Comparison of ENCODE assay signal across 24 mouse cellular contexts in genomic region chr3:138546678-138547077, GRCm38 (mm10). TPM values are rescaled to one million over a fixed set of nuclear protein-coding genes. Genes with fewer than 3 reads are reported as not detected.
DNase-seq lines count a peak whose midpoint lies in the region; TF ChIP-seq lines count a peak whose summit lies in the region.
"Had no signal": no experiment of that assay in that cellular context is flagged by ENCODE, and none has a peak within 500 bp of the region (broad histone marks: within the 10 kb centered on the region; RNA-seq: fewer than 3 reads in every experiment).

No protein-coding gene starts in this region.

- intact Hi-C loops in left cerebral cortex, adult 2 months (cut with DNase I): no loop called here
- intact Hi-C loops in left cerebral cortex, postnatal 4 days (cut with DNase I): no loop called here

- TF ChIP-seq CTCF in left cerebral cortex, adult 2 months (IDR thresholded peaks at IDR 0.05): no peak
- no peak for TF ChIP-seq CTCF in CH12.LX (conservative IDR thresholded peaks at IDR 0.05 in 1 of 2, IDR thresholded peaks at IDR 0.05 in 1 of 2; ENCODE audit: low read depth in 2 of 2, low read length in 2 of 2)

- 94% methylated on average over 2 of the region's 2 CpGs for WGBS in midbrain, embryonic 10.5 days

- H3K4me1 ChIP-seq in CH12.LX (ENCODE audit: control insufficient read depth in 1 of 2, insufficient read depth in 2 of 2): peaks cover 13 to 48% of the 10 kb centered on the region in 2 experiments
- no peaks in the 10 kb centered on the region for H3K4me1 ChIP-seq in midbrain, embryonic 10.5 days
- H3K4me1 ChIP-seq: forebrain, embryonic 10.5 days; hindbrain, embryonic 10.5 days had no signal

- no peaks in the 10 kb centered on the region for H3K27me3 ChIP-seq in CH12.LX (replicated peaks)
- H3K27me3 ChIP-seq in midbrain, embryonic 10.5 days (ENCODE audit: low read depth, poor library complexity, severe bottlenecking): no peaks in the 10 kb centered on the region
- H3K27me3 ChIP-seq: embryonic facial prominence, embryonic 13.5 days; forebrain, embryonic 13.5 days; heart, embryonic 12.5 days; heart, embryonic 15.5 days; hindbrain, embryonic 13.5 days had no signal

- no peak overlapping the region for H3K4me3 ChIP-seq in left cerebral cortex, adult 2 months
- H3K4me3 ChIP-seq in CH12.LX (replicated peaks in 1 of 3; ENCODE audit: low read depth in 2 of 3, low read length in 2 of 3, poor library complexity in 1 of 3): no peak overlapping the region
- H3K4me3 ChIP-seq in midbrain, embryonic 10.5 days: no peak overlapping the region
- H3K4me3 ChIP-seq: embryonic facial prominence, embryonic 10.5 days; embryonic facial prominence, embryonic 13.5 days; forebrain, embryonic 10.5 days; forebrain, embryonic 13.5 days; heart, embryonic 12.5 days; heart, embryonic 15.5 days; hindbrain, embryonic 10.5 days; hindbrain, embryonic 13.5 days had no signal

- in situ Hi-C loops in CH12.LX (cut with MboI; ENCODE audit: low pct_ligation_motif_present, low pct_unique_long_range_greater_than_20kb, low sequenced_read_pairs): no loop called here

- H3K9ac ChIP-seq in CH12.LX (ENCODE audit: insufficient read depth, low read depth): no peak overlapping the region
- H3K9ac ChIP-seq: embryonic facial prominence, embryonic 13.5 days; forebrain, embryonic 13.5 days; heart, embryonic 12.5 days; heart, embryonic 15.5 days; hindbrain, embryonic 13.5 days had no signal

- H3K27ac ChIP-seq in left cerebral cortex, adult 2 months: peak overlapping the region; percentile 74
- H3K27ac ChIP-seq in CH12.LX (ENCODE audit: insufficient read depth, low read depth): no peak overlapping the region
- no peak overlapping the region for H3K27ac ChIP-seq in midbrain, embryonic 10.5 days (replicated peaks)
- H3K27ac ChIP-seq: embryonic facial prominence, embryonic 10.5 days; embryonic facial prominence, embryonic 13.5 days; forebrain, embryonic 10.5 days; forebrain, embryonic 13.5 days; heart, embryonic 15.5 days; hindbrain, embryonic 10.5 days; hindbrain, embryonic 13.5 days had no signal

- peaks cover 26 to 71% of the 10 kb centered on the region in 2 experiments for H3K36me3 ChIP-seq in CH12.LX (replicated peaks in 1 of 2; ENCODE audit: control insufficient read depth in 1 of 2, insufficient read depth in 1 of 2, low read length in 1 of 2)
- peaks cover 43% of the 10 kb centered on the region for H3K36me3 ChIP-seq in midbrain, embryonic 10.5 days

- H3K4me2 ChIP-seq in CH12.LX (ENCODE audit: insufficient read depth, low read depth, poor library complexity, severe bottlenecking): no peak overlapping the region
- H3K4me2 ChIP-seq: embryonic facial prominence, embryonic 13.5 days; forebrain, embryonic 13.5 days; heart, embryonic 12.5 days; heart, embryonic 15.5 days; hindbrain, embryonic 13.5 days had no signal

- dilution Hi-C loops in CH12.LX (cut with MboI; ENCODE audit: extremely low pct_ligation_motif_present, extremely low pct_unique_long_range_greater_than_20kb, low sequenced_read_pairs): no loop called here

- no peak for TF ChIP-seq EP300 in CH12.LX (IDR thresholded peaks at IDR 0.05; ENCODE audit: low read length)

- H3K79me2 ChIP-seq in CH12.LX (replicated peaks; ENCODE audit: control insufficient read depth, extremely low read depth, insufficient read depth, poor library complexity, severe bottlenecking): peaks cover 80% of the 10 kb centered on the region

- H3K9me3 ChIP-seq in CH12.LX (replicated peaks; ENCODE audit: low read length): no peaks in the 10 kb centered on the region
- no peaks in the 10 kb centered on the region for H3K9me3 ChIP-seq in midbrain, embryonic 10.5 days (replicated peaks)
- H3K9me3 ChIP-seq: embryonic facial prominence, embryonic 10.5 days; embryonic facial prominence, embryonic 13.5 days; forebrain, embryonic 10.5 days; forebrain, embryonic 13.5 days; heart, embryonic 12.5 days; heart, embryonic 15.5 days; hindbrain, embryonic 10.5 days; hindbrain, embryonic 13.5 days had no signal

- DNase-seq in left cerebral cortex, adult 2 months (ENCODE audit: extremely low spot score in 1 of 2, low spot score in 2 of 2): no peak
- DNase-seq in left cerebral cortex, postnatal 4 days: no peak
- no peak for DNase-seq in CH12.LX (ENCODE audit: extremely low read depth)
- peak; percentile 74 for DNase-seq in brain, adult 2 months (ENCODE audit: low read depth, low spot score)
- DNase-seq in telencephalon, adult 2 months (ENCODE audit: low read depth, low spot score): peak; percentile 56
- DNase-seq in midbrain, embryonic 10.5 days (ENCODE audit: low spot score): no peak
- DNase-seq: adrenal gland, adult 8-10 months; adrenal gland, postnatal 25 days; cerebellum, adult 18-20 months; cerebellum, adult 9-10 months; cerebellum, postnatal 14 days; embryo, embryonic 11 days; gastrocnemius, postnatal 25 days; heart, adult 18-20 months; heart, postnatal 10 days; heart, postnatal 36 days had no signal

- TF ChIP-seq POLR2A in CH12.LX (IDR thresholded peaks at IDR 0.05; ENCODE audit: low read depth, low read length): no peak

- TF ChIP-seq RAD21 in CH12.LX (IDR thresholded peaks at IDR 0.05; ENCODE audit: low read depth, low read length): no peak

TF ChIP-seq in CH12.LX, 34 proteins besides CTCF, POLR2A, EP300 and RAD21:
- no peak for TF ChIP-seq ZMIZ1 (IDR thresholded peaks at IDR 0.05; ENCODE audit: low read depth, low read length)
- peak; percentile 31; the same call in 1 of the 2 replicates for TF ChIP-seq POLR2AphosphoS2 (IDR thresholded peaks at IDR 0.05; ENCODE audit: low read depth, low read length)
- no peak for TF ChIP-seq GABPA (IDR thresholded peaks at IDR 0.05; ENCODE audit: insufficient replicate concordance, low read depth, low read length)
- no peak for TF ChIP-seq MXI1 (IDR thresholded peaks at IDR 0.05; ENCODE audit: low read depth, low read length)
- TF ChIP-seq ELF1 (IDR thresholded peaks at IDR 0.05; ENCODE audit: low read depth, low read length): no peak
- no peak for TF ChIP-seq ZNF384 (IDR thresholded peaks at IDR 0.05; ENCODE audit: low read depth, low read length)
- no peak for TF ChIP-seq JUN (IDR thresholded peaks at IDR 0.05; ENCODE audit: insufficient read depth, low read depth, low read length)

RNA-seq across cellular contexts. Expression of gene Eif4e, which starts 20.7 kb away (rescaled TPM):
- 100 to 1,000 TPM; 181 to 197 TPM for total RNA-seq in left cerebral cortex, adult 2 months (2021)
- total RNA-seq in left cerebral cortex, postnatal 4 days (2021): 100 to 1,000 TPM; 174 to 192 TPM
- total RNA-seq in CH12.LX (2012; rRNA removed): 490 and 629 TPM in 2 replicates
- total RNA-seq in CH12.LX (2014; rRNA removed): 590 and 677 TPM in 2 replicates
- 850 and 889 TPM in 2 replicates for polyA plus RNA-seq in CH12.LX (2012; ENCODE audit: insufficient read length, low read depth)
- 482 and 499 TPM in 2 replicates for polyA plus RNA-seq in midbrain, embryonic 10.5 days (2016; fragmentation: Nextera tagmentation; extraction: Ambion mirVana)

RNA-seq across cellular contexts. Expression of gene Metap1, which starts 57.4 kb away (rescaled TPM):
- total RNA-seq in left cerebral cortex, adult 2 months (2021): 10 to 100 TPM; 40.7 to 44.3 TPM
- total RNA-seq in left cerebral cortex, postnatal 4 days (2021): 10 to 100 TPM; 62.7 to 64.6 TPM
- total RNA-seq in CH12.LX (2012; rRNA removed): 77.9 and 97.6 TPM in 2 replicates
- 163 and 183 TPM in 2 replicates for total RNA-seq in CH12.LX (2014; rRNA removed)
- 143 and 154 TPM in 2 replicates for polyA plus RNA-seq in CH12.LX (2012; ENCODE audit: insufficient read length, low read depth)
- 47.9 and 48.0 TPM in 2 replicates for polyA plus RNA-seq in midbrain, embryonic 10.5 days (2016; fragmentation: Nextera tagmentation; extraction: Ambion mirVana)

Comparison
In these comparisons a context has a peak if more than half of its experiments do, and no peak if none do; other contexts are left out.
1. DNase-seq: peak in brain, adult 2 months (single experiment) and telencephalon, adult 2 months (single experiment); none in left cerebral cortex, adult 2 months (0 of 2), left cerebral cortex, postnatal 4 days (single experiment), CH12.LX (single experiment) and midbrain, embryonic 10.5 days (single experiment).